16 mouse cellular contexts compared by ENCODE assay signal in the genomic region with DNA sequence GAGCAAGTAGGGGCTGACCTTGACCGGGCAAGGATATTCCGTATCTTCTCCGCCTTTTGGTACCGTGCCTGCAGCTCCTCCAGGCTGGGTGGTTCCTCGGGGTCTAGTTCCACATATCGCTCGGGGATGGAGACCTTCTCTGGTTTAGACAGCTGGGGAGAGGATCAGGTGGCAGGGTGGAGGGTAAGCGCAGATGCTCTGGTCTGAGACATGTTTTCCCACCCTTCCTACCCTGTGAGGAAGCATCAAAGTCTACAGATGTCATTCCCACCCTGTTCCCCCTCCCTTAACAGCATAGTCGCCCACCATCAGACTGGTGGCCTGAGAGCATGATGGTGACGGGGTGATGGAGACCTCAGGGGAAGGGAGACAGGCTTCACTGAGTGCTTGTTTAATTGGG.
"Had no signal": no experiment of that assay in that cellular context is flagged by ENCODE, and none has a peak within 500 bp of the region (broad histone marks: within the 10 kb centered on the region; RNA-seq: fewer than 3 reads in every experiment).

No protein-coding gene starts in this region.

- H3K4me1 ChIP-seq: stomach, embryonic 15.5 days had no signal

- H3K9ac ChIP-seq: neural tube, embryonic 13.5 days; neural tube, embryonic 15.5 days; stomach, embryonic 15.5 days had no signal

- H3K9me3 ChIP-seq: neural tube, embryonic 13.5 days; neural tube, embryonic 15.5 days; stomach, embryonic 15.5 days had no signal

- H3K27ac ChIP-seq: neural tube, embryonic 13.5 days; neural tube, embryonic 15.5 days; stomach, embryonic 15.5 days; stomach, postnatal 0 days had no signal

- DNase-seq: retina, postnatal 1 day; right cerebral cortex, adult 18-20 months; right cerebral cortex, postnatal 14 days; right cerebral cortex, postnatal 25 days; right cerebral cortex, postnatal 4 days; spleen, adult 18-20 months; thymus, adult 18-20 months; thymus, adult 2 months; thymus, postnatal 14 days; thymus, postnatal 25 days; thymus, postnatal 36 days; thymus, postnatal 4 days had no signal

- H3K4me3 ChIP-seq: neural tube, embryonic 13.5 days; neural tube, embryonic 15.5 days; stomach, embryonic 15.5 days had no signal

- H3K27me3 ChIP-seq: neural tube, embryonic 13.5 days; neural tube, embryonic 15.5 days; stomach, embryonic 15.5 days had no signal

- H3K36me3 ChIP-seq: neural tube, embryonic 13.5 days; neural tube, embryonic 15.5 days; stomach, embryonic 15.5 days had no signal

- H3K4me2 ChIP-seq: neural tube, embryonic 13.5 days; neural tube, embryonic 15.5 days; stomach, embryonic 15.5 days had no signal
